ENCODE assay signal across 33 mouse cellular contexts in genomic region chr9:11436443-11437167, GRCm38 (mm10).
"Had no signal": no experiment of that assay in that cellular context is flagged by ENCODE, and none has a peak within 500 bp of the region (broad histone marks: within the 10 kb centered on the region; RNA-seq: fewer than 3 reads in every experiment).

No protein-coding gene starts in this region.

- H3K9me3 ChIP-seq: heart, embryonic 10.5 days; heart, embryonic 12.5 days; heart, embryonic 13.5 days; heart, embryonic 15.5 days; hindbrain, embryonic 10.5 days; hindbrain, embryonic 12.5 days; hindbrain, embryonic 13.5 days; hindbrain, embryonic 15.5 days; kidney, embryonic 15.5 days had no signal

- ATAC-seq: hindbrain, embryonic 16.5 days; inflammation-experienced regulatory T-cells, adult 6 months had no signal

- H3K4me2 ChIP-seq: heart, embryonic 11.5 days; heart, embryonic 12.5 days; heart, embryonic 13.5 days; heart, embryonic 15.5 days; hindbrain, embryonic 12.5 days; hindbrain, embryonic 13.5 days; hindbrain, embryonic 14.5 days; hindbrain, embryonic 15.5 days; kidney, embryonic 15.5 days had no signal

- H3K27me3 ChIP-seq: heart, embryonic 12.5 days; heart, embryonic 13.5 days; heart, embryonic 15.5 days; hindbrain, embryonic 12.5 days; hindbrain, embryonic 13.5 days; hindbrain, embryonic 15.5 days; kidney, embryonic 15.5 days had no signal

- H3K27ac ChIP-seq: heart, adult 2 months; heart, embryonic 10.5 days; heart, embryonic 13.5 days; heart, embryonic 15.5 days; hindbrain, embryonic 10.5 days; hindbrain, embryonic 12.5 days; hindbrain, embryonic 13.5 days; hindbrain, embryonic 14.5 days; hindbrain, embryonic 15.5 days; kidney, embryonic 15.5 days; kidney, postnatal 0 days; layer of hippocampus, adult 2 months had no signal

- H3K4me3 ChIP-seq: heart, adult 2 months; heart, embryonic 10.5 days; heart, embryonic 12.5 days; heart, embryonic 13.5 days; heart, embryonic 15.5 days; hindbrain, embryonic 10.5 days; hindbrain, embryonic 12.5 days; hindbrain, embryonic 13.5 days; hindbrain, embryonic 15.5 days; kidney, embryonic 15.5 days; layer of hippocampus, adult 2 months had no signal

- DNase-seq: heart, adult 18-20 months; heart, adult 2 months; heart, postnatal 10 days; heart, postnatal 14 days; heart, postnatal 36 days; heart, postnatal 4 days; kidney, adult 11 months; kidney, adult 18-20 months; kidney, adult 2 months; kidney, adult 8-10 months; kidney, adult 9 months; kidney, postnatal 10 days; kidney, postnatal 14 days; kidney, postnatal 25 days; kidney, postnatal 36 days; kidney, postnatal 4 days; layer of hippocampus, adult 9-11 months; layer of hippocampus, postnatal 36 days had no signal

- H3K36me3 ChIP-seq: heart, embryonic 10.5 days; heart, embryonic 12.5 days; heart, embryonic 13.5 days; heart, embryonic 15.5 days; hindbrain, embryonic 10.5 days; hindbrain, embryonic 12.5 days; hindbrain, embryonic 13.5 days; hindbrain, embryonic 15.5 days; kidney, embryonic 15.5 days had no signal

- H3K9ac ChIP-seq: heart, embryonic 12.5 days; heart, embryonic 13.5 days; heart, embryonic 15.5 days; hindbrain, embryonic 12.5 days; hindbrain, embryonic 13.5 days; hindbrain, embryonic 14.5 days; hindbrain, embryonic 15.5 days; kidney, embryonic 15.5 days had no signal

- H3K4me1 ChIP-seq: heart, embryonic 10.5 days; heart, embryonic 12.5 days; heart, embryonic 13.5 days; heart, embryonic 15.5 days; hindbrain, embryonic 10.5 days; hindbrain, embryonic 12.5 days; hindbrain, embryonic 13.5 days; hindbrain, embryonic 15.5 days; kidney, embryonic 15.5 days had no signal
